Mouse (Mus musculus) adipocyte (in vitro differentiated cells): ENCODE data around the gene Ppfibp2.

Source experiments
- DNase-seq: peaks from one replicate; pipeline ENCODE4 v3.0.0-alpha.2; 2016; ENCODE audit warnings: low spot score

Ppfibp2 gene

DNA sequence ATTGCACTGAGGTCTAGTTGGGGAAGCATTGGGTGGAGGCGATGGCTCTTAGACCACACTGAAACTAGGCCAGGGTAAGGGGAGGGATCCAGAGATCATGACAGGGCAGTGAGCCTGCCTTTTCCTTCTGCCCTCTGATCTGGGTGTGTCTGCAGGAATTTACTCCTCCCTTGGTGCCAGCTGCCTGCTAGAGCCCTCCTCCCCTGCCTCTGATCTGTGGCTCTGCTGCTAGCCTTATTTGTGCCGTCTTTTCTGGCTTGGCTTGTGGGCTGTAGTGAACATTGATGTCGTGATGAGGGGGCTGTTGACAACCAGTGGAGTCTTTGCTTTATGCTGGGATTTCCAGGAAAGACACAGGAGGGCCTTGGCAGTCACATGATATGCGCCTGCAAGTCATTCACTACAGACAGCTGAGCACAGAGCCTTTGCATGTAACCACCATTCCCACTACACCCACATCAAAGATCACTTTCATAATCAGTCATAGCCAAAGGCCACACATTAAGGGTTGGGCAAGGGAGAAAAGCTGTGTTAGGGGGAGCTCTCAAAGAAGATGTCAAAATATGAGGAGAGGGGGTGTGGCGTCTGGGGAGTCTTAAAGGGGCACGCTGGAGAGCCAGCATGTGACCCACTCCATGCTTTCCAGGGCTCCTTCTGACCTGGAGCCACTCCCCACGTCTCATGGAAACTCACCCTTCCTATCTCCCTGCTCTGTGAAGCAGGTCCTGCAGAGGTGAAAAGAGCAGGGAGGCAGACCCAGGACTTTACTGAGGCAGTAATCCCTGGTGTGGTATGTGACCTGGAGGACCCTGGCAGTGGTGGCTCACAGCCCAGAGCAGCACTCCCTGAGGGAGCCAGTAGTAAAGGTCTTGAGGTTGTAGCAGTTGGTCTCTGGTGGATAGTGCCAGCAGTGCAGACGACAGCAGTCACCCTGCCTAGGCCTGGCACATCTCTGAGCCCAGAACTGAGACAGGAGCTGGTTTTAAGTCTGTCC is 69.4 kb downstream of the Ppfibp2 start:
- DNase-seq, result no peak

DNA sequence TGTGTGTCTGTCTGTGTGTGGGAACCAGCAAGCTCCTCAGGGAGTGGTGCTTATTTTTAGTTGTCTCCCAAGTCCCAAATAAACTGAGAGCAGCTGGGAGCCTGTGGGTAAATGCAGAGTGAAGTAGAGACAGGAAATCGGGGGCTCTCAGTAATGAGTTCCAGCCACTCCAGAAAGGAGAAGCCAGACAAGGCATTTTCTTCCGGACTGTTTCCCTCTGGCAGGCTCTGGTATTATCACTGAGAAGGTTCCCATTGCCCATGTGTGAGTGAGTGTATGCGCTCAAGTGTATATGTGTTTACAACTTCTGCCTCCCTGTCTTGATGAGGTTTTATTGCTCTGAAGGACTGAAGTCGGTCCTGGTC is 70.2 kb downstream of the Ppfibp2 start:
- DNase-seq, result no peak

DNA sequence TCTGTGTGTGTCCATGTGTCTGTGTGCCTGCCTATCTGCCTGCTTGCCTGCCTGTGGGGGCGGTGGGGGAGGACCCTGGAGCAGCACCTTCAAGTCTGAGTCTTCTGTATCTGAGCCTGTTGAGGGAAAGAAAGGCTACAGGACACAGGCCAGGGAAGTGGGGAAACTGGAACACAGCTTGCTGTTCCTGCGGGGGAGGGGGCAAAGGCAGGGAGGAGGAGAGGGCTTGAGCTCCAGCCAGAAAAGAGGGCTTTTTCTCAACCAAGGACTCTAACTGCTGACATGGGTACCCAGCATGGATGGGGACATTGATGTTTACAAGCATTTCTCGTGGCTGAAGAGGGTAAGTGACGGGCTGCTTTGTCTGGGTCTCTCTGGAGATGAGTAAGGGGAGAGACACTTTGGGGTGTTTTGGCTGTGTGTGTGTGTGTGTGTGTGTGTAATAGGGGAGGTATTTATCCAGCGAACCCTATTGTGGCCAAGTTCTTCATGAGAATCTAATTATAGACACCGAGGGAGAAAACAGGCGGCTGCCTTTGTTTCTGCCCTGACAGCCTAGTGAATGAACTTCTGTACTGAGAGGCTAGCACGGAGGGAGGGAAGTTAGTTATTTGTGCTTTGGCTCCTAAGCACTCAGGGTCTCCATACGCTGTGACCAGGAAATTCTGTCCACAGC is 70.7 kb downstream of the Ppfibp2 start:
- no peak for DNase-seq

- no peak for DNase-seq
Measured at GRCm38 (mm10) chr7:107666262-107666902, 71.4 kb downstream of the Ppfibp2 start.

DNA sequence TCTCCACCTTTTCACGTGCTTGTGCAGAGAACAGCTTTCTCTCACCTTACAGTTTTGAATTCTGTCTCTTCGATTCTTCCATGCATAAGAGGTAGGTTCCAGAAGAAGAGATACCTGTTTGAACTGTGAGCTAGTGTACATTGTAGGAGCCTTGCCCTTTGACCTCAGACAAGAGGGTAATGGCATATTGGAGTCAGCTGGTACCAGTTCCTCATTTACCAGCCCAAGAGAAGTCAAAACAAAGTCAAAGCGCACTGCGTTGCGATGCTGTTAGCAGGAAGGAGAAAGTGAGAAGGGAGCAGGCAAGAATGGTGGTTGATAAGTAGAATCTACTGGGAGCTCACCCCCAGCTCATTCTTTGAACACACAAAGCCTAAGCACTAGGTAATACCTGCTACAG is 73.5 kb downstream of the Ppfibp2 start:
- no peak for DNase-seq

DNA sequence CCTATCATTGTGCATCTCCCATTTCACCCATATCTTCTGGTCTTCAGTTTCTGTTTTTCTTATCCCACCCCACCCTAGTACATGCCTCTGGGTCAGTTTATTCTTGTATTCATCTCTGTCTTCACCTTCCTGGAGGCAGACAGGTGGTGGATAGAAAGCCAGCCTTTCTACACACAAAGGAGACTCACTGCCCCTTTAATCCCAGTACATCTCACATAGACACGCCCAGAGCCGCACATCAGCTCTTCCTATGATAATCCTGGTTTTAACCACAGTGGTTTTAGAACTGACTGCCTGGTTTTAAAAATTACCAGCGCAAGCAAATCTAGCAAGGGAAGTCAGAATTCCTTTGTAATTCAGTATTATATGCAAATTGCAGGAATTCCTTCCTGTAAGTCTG is 80.2 kb downstream of the Ppfibp2 start:
- DNase-seq, result no peak

DNA sequence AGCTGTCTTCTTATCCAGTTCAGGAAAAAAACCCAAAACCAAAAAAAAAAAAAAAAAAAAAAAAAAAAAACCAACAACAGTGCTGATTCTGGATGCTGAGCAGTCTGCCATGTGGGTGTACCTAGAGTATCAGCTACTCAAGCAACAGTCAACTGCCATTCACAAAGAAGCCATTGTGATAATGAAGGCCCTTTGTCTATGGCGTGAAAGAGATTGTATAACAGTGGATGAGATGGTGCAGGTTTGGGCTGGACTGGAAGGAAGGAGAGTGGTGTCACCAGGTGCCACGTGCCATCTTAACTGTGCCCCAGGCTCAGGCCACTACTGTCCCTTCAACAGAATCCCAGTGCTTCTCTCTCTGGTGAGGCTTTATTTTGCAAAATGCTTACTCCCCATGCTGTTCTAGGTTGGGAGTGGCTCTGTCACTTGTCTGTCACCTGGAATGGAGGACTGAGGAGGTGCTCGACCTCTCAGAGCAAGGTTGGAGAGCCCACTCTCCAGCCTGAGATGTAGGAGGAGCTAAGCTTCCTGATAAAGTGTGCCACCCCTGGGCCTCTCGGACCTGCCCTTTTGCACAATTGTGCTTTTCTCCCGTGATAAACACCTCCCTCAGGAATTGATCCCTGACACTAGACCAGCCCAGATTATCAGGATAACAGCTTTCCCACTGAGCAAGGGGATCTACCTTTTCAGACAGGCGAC is 85.3 kb downstream of the Ppfibp2 start:
- no peak for DNase-seq

DNA sequence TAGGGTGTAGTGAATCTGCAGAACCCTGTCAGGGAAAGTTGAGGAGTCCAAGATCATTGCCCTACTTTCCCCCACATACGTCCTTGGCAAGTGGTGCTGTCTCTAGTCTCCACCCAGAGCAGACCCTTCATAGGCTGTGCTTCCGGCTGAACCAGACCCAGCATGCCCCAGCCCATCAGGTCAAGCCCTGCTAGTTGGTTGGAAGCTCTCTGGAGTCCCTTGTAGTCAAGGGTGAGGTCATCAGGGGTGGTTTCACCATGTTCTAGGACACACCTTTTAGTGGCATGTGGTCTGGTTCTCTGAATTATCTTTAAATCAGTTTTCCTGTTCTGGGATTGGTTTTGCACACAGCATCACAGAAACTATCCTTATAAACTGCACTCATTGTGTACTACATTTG is 86.3 kb downstream of the Ppfibp2 start:
- DNase-seq, result no peak

- DNase-seq, result no peak
Measured at GRCm38 (mm10) chr7:107683162-107683561, 88.2 kb downstream of the Ppfibp2 start.

DNA sequence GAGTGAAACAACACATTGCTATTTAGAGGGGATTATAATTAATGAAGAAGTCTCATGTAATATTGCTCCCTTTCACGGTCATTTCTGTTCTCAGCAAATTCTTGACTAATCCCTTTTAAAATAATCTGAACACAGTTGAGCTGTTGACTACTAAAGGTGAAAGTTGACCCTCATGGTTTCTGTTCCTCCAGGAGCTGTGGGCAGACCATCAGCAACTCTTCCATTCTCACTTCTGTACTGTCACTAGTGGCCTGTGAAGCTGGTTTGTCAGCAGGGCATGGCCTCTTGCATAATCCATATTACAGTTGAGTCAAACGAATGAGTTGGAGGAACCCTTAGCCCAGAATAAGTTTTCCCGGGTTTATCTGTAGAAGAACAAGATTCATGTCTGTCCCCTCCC is 88.6 kb downstream of the Ppfibp2 start:
- DNase-seq, result no peak

- no peak for DNase-seq
Measured at GRCm38 (mm10) chr7:107685238-107685954, 90.4 kb downstream of the Ppfibp2 start.

- no peak for DNase-seq
Measured at GRCm38 (mm10) chr7:107685955-107686285, 90.9 kb downstream of the Ppfibp2 start.

DNA sequence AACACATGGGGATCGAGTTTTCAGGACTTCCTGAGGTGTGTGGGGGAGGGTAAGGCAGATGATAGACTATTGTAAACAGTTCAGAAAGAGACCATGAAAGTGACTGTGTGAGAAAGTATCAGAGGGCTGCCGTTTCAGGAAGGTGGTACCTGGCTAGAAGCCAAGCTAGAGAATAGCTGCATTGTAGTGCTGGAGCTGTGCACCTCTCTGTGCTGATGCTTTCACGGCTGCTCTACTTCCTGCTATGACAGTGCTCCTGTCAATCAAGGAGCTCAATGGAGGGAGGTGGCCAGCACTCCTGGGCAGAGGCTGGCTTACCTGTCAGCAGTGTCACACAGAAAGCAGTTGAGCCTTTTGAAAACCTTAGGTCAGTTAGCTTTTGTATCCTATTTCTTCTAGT is 92.4 kb downstream of the Ppfibp2 start:
- no peak for DNase-seq

DNA sequence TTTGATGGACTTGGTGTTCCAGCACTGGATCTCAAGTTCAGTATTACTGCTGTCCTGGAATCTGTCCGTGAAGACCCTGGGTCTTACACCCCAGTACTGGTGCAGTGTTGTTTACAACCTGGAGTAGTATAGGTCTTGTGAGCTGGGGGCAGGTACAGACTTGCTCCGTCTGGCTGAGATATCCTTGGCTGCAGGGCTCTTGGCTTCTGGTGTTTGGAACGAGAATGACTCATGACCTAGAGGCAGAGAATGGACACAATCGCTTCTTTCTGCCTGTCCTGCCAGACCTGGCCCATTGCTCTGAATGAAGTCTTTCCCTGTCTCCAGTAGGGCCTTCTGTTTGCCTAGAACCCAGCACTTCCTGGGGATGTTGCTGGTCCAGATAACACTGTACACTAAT is 93.0 kb downstream of the Ppfibp2 start:
- DNase-seq, result no peak

DNA sequence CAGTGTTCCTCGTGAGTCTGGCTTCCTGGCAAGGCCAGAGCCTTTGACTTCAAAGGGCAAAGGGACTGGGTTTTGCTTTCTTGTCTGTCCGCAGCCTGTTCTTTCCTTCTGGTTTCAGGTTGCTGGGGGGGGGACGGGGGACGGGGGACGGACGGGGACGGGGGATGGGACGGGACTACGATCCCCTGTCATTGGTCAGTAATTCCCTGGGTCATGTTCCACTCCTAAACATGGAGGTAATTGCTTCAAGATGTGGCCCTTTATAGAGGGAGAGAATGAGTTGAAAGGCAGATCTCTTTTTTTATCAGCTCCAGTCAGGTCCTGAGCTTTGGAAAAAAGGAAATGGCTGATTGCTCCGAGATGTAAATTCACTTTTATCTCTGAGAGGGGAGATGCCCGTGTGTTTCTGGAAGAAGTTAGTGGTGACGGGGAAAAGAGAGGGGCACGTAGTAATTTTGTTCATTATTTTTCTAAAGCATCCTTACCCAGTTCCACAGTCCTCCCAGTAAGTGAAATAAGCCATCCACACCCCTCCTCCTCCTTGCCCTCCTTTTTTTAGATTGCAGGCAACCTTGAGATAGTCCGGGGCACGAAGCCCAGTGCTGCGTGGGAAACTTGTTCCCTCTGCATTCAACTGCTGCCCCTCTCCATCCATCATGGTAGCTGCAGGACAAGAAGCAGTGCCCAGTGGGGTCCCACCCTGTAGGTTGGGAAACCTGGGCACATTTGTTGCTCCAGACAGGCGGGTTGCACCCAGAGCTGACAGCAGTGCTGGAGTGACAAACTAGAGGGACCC is 95.6 kb downstream of the Ppfibp2 start:
- no peak for DNase-seq

- DNase-seq, result no peak
Measured at GRCm38 (mm10) chr7:107691493-107691892, 96.5 kb downstream of the Ppfibp2 start.

DNA sequence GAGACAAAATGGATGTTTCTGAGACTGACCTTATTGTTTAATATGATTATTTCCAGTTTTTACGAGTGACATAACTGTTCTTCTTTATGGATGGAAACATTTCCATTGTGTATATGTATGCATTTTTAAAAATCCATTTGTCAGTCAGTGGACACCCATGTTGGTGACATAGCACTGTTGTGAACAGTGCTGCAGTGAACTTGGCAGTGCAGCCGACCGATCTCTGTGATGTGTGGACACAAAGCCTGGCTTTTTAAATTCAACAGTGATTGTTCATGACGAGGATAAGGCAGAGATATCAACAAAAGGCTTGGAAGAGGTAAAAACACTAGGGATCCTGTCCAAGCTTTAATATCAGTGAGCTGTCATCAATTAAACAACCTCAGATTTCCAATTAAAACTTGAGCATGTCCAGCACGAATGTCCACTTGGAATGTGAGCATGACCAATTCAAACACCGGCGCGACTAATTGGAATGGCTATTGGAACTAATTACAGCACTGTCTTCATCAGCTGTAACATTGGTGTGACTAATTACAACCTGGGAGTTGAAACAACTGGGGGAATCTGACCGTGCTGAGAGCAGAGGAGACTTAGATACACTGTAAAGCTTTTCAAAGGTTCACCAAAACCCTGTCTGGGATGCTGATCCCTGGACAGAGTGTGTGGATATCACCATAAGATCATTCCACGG is 99.4 kb downstream of the Ppfibp2 start:
- no peak for DNase-seq

DNA sequence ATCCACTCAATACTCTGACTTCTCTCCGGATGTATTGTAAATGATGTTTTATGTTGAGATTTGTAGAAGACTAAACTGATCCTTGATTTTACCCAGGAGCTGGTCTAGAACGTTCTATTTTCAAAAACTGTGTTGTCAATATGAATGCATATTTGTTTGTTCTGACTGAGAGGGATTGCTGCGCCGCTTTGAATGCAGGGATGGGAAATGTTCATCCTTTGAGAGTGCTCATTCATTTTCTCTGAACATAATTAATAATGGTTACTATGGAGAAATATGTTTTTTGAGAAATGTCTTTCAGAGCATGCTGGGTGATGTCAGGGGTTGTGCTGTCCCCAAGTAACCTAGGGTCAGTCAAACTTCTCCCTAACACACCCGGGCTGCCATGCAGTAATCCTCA is 102.1 kb downstream of the Ppfibp2 start:
- no peak for DNase-seq

- DNase-seq, result no peak
Measured at GRCm38 (mm10) chr7:107699926-107700325, 104.9 kb downstream of the Ppfibp2 start.

DNA sequence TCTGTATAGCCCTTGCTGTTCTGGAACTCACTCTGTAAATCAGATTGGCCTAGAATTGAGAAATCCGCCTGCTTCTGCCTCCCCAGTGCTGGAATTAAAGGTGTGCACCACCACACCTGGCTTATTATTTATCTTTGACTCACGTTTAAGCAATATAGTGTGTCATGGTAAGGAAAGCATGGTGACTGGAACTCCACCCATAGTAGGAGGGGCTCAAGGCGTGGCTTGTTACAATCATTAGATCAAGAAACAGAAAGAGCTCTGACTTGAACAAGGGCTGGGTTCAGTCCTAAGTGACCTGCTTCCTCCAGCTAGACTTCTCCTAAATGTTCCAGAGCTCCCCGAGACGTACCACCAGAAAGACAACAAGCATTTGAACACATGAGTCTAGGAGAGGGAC is 105.6 kb downstream of the Ppfibp2 start:
- DNase-seq, result no peak
